Mouse (Mus musculus) granulocyte monocyte progenitor cell, adult 5-6 weeks (primary cell): ENCODE measurements around the gene Rnf220. TPM values are rescaled to one million over a fixed set of nuclear protein-coding genes. Genes with fewer than 3 reads are reported as not detected.

Source experiments
- ATAC-seq: replicated peaks from 2 replicates; pipeline ENCODE4 v1.8.0; 2016; ENCODE audit warnings: mild to moderate bottlenecking, moderate TSS enrichment, inconsistent platforms; ENCODE audit not compliant: poor library complexity, severe bottlenecking
- total RNA-seq, 2 experiments: library from RNA; stranded (forward) in 1 of 2; stranded (reverse) in 1 of 2; fragments of 200-712, 200-1000 nt in 1 of 2; fragments of >200 nt in 1 of 2; fragmentation: Nextera tagmentation in 1 of 2; gene quantifications; 2 replicates each; pipeline ENCODE4 v1.2.3; 2014 to 2017

The Rnf220 gene
- total RNA-seq, 2 experiments from 2014 or later: 68.2 to 90.2 TPM

DNA sequence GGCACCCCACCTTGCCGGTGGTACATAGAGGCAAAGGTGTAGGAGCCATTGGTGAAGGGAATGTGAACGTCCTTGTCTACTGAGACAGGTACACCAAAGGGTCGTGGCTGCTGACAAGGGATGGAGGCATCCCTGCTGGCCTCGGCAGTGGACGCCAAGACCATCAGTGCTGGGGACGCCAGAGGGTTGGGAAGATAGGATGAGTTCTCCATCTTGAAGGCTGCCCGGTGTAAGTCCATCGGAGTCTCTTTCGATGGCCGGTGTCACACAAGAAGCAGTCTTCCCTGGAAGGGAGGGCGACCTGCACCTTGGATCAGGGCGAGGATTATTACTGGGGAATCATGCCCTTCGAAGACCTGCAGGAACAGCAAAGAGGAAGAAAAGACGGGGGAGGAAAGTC, 6.9 kb downstream of the Rnf220 start:
- no peak for ATAC-seq

- no peak for ATAC-seq
Observed at GRCm38 (mm10) chr4:117489566-117489965, 7.3 kb downstream of the Rnf220 start.

DNA sequence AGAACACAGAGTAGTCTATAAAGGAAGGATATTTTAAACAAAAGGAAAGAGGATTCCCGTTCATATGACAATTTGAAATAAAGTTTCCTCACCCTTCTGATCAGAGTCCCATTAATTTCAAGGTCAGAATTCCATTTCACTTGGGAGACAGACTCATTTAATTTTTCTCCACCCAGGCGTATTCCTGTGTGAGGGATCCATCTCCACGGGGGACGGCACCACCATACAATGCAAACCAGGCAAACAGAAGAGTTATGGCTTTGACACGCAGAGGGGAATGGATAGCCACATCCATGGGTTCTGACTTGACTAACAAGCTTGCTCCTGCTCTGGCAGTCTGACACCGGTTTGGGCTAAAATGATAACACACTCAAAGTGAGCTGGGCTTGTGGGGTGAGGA, 9.4 kb downstream of the Rnf220 start:
- no peak for ATAC-seq

GRCm38 (mm10) chr4:117486188-117486587, 10.7 kb downstream of the Rnf220 start:
- no peak for ATAC-seq

- ATAC-seq: no peak
Observed at GRCm38 (mm10) chr4:117485045-117485780, 11.6 kb downstream of the Rnf220 start.

DNA sequence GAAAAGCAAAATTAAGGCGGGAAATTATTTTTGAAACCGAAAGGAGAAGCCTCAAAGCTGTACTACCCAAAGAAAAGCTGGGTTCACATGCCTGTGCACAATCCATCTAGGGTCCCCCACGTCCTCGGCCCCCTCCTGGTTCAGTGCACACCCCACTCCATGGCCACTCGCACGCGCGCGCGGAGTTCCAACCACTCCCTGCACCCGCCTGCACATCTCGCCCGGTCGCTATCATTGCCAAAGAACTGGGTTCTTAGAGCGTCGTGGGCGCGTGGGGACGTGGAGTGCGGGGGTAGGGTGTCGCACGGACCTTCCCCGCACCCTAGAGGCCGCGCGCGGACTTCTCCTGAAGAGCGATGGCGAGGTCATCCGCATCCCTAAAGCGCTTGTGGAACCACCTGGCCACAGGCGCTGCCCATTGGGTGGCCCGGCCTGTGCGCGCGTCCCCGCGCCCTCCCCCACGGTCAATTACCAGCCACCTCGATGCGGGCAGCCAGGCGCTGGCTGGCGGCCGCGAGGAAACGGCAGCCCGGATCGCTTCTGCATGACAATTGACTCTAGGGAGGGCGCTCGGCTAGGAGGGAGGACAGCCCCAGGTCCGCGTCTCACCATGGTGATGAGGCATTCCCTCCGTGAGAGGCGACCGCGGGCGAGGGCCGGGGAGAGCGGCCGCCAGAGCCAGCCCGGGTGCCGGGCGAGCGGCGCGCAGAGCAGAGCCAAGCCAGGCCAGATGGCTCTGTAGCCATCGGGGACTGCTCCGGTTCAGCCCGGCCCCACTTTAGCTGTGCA, 12.4 kb downstream of the Rnf220 start:
- ATAC-seq: peak; percentile 71

DNA sequence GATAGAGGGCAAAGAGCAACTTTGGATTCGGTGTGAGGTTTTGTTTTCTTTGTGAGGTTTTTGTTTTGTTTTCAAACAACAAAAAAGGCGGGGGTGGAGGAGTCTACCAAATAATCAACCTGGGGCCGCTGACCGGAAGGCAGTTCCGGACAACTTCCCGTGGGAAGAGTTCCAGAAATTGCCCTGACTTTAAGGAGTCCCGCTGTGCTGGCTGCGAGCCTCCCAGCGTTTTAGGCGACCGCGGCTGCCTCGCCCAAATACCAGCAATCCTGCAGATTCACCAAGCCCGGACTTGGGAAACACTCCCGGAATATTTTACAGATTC, 13.0 kb downstream of the Rnf220 start:
- ATAC-seq: no peak

GRCm38 (mm10) chr4:117482103-117482502, 14.7 kb downstream of the Rnf220 start:
- ATAC-seq: no peak

DNA sequence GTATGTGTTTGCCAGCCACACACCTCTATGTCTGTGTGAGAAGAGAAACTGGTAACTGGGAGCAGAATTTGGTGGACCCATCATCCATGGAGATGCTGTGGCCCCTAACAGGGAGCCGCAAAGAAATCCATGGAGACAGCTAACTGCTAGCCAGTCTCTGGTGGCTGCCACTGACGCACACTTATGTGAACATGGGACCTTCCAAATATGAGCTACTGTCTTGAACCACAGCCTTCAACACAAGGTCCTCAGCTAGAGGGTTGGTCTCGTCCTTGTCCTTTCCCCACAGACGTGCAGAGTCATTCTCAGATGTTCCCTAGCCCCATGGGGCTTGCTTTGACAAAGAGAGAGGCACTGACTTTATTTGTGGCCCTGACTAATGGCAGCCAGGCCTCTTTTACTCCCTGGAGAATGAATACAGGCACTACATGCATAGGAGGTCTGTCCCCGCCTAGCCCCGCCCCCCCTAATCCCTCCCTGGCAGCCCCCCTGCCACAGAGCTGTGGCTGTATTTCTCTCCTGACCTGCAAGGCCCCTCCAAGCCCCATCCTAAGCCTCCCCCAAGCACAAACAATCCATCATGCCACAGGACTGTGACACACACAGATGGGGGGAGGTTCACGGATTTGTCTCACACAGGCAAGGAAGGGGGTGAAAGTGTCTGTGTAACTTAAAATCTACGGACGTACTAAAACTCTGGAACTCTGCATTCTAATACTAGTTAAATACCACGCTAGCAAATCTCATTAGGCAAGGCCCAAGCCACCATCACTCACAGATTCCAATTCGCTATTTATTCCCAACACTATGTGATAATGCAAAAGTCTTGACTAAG, 16.0 kb downstream of the Rnf220 start:
- ATAC-seq: no peak

DNA sequence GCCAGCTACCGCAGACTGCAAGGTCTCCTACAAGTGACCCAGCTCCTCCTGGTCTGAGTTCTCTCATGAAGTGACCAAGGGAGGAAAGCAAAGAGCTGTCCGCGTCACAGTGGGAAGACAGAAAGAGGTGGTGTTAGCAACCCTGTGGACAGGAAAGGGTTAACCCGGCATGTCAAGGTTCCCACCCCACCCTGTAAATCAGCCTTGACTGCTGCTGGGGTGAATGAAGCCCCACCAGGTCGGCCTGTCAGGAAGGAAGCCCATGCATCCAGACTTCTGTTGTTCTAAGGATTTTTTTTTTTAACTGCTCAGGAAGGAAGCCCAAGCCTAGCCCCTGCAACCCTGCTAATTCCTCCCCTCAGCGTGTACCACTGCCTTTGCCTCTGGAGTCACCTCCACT, 16.9 kb downstream of the Rnf220 start:
- no peak for ATAC-seq

GRCm38 (mm10) chr4:117478101-117478673, 18.7 kb downstream of the Rnf220 start:
- peak; percentile 75 for ATAC-seq

GRCm38 (mm10) chr4:117477401-117477800, 19.5 kb downstream of the Rnf220 start:
- ATAC-seq: peak; percentile 28

DNA sequence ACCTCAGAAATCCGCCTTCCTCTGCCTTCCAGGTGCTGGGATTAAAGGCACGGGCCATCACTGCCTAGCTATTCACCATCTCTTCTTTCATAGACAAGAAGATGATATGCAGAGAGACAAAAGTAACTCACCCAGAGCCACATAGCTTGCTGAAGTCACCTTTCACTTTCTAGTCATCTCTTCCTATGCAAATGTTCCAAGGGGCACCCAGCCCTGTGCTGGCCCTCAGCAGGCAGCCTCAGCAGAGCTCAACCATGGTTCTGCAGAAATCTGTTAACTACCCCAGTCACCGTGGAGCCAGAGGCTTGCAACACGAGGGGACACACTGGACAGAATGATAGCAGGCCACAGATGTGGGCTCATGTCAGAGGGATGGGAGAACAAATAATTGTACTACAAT, 20.1 kb downstream of the Rnf220 start:
- ATAC-seq: no peak

- no peak for ATAC-seq
Observed at GRCm38 (mm10) chr4:117476355-117476754, 20.5 kb downstream of the Rnf220 start.

- ATAC-seq: no peak
Observed at GRCm38 (mm10) chr4:117473985-117474354, 22.9 kb downstream of the Rnf220 start.

GRCm38 (mm10) chr4:117473291-117473984, 23.4 kb downstream of the Rnf220 start:
- peak; percentile 45 for ATAC-seq

DNA sequence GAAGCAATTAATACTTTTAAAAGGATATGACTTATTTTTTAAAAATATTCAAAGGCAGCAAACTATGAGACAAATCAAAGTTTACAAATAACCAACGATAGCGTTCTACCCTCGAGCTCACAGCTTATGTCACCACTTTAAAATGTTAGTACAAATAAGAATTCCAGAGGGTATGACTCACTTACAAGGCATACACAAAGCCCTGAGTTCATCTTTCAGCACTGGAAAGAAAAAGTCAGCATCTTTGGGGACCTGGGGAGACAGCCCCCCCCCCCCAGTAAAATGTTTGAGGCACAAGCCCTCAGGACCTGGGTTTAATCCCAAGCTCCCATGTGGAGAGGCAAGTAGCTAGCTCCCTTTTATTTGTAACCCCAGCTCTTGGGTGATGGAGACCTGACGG, 27.4 kb downstream of the Rnf220 start:
- ATAC-seq: no peak

GRCm38 (mm10) chr4:117467936-117468335, 28.9 kb downstream of the Rnf220 start:
- ATAC-seq: no peak

DNA sequence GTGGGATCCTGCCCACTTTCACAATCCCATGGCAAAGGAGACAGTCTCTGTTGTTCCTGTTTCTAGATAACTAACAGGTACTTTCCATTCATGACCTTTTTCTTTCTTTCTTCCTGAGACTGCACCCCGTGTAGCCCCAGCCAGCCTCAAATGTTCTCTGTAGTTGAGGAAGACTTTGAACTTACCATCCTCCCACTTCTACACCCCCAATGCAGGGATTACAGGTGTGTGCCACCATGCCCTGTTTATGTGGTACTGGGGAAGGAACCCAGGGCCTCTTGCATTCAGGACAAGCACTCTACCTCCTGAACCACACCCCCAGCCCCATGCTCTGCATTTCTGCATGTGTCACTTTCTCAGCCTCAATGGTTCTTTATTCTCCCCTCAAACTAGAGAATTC, 47.7 kb downstream of the Rnf220 start:
- ATAC-seq: no peak

DNA sequence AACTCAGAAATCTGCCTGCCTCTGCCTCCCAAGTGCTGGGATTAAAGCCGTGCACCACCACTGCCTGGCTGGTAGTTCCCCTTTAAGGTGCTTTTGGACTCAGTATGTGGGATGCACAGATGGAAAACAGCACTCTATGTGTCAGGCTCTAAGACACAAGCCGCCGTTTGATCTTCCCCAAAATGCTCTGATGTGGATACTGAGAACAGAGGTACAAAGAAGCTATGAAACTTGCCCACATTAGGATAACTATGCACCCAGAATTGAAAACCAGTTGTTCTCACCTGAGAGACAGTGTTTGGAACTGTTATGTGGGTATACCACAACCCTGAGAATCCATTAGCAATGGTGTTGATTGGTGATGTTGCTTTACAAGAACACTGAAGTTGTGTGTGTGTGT, 48.9 kb downstream of the Rnf220 start:
- ATAC-seq: no peak
